Mouse (Mus musculus) olfactory bulb, adult 2 months (tissue): ENCODE measurements around the gene Gramd2.
"Not testable (repeated sequence)": the region's sequence is repeated elsewhere in the genome, so short reads cannot be mapped to it uniquely, and the experiment has no call there.

ENCODE experiments used
- CTCF ChIP-seq: fragments of 200-500 bp; IDR thresholded peaks from 2 replicates; pipeline ENCODE4 v1.5.1; 2012; ENCODE audit warnings: low read depth, mild to moderate bottlenecking, low read length, moderate library complexity; ENCODE audit not compliant: insufficient read depth
- POLR2A ChIP-seq: fragments of 200-500 bp; IDR thresholded peaks from 2 replicates; pipeline ENCODE4 v1.6.1; 2012; ENCODE audit warnings: mild to moderate bottlenecking, low read depth, low read length, moderate library complexity; ENCODE audit not compliant: insufficient read depth

DNA sequence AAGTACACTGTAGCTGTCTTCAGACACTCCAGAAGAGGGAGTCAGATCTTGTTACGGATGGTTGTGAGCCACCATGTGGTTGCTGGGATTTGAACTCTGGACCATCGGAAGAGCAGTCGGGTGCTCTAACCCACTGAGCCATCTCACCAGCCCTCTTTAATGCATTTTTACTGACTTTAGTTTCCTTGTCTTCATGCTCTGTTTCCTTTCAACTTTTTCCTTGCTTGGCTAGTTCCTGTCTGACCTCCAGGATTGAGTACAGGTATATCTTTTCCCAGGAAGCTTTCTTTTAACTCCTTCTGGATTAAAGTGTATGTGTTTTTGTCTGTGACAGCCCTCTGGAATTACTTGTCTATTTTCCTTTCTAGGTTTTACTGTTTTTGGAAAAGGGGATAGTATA, 77.1 kb downstream of the Gramd2 start:
- TF ChIP-seq POLR2A, CTCF: not testable (repeated sequence)
